Mouse (Mus musculus): Measurements from ENCODE around the gene Ugt1a6b.

- TF ChIP-seq CTCF (IDR thresholded peaks at IDR 0.05; ENCODE audit: insufficient read depth, low read depth, low read length) (no peak), POLR2A (IDR thresholded peaks at IDR 0.05; ENCODE audit: insufficient read depth, low read depth, low read length) (no peak)
Observed at GRCm38 (mm10) chr1:88206843-88207479, 103.9 kb downstream of the Ugt1a6b start.

Data from olfactory bulb, adult 2 months (tissue).